Mouse (Mus musculus) fat pad, adult 2 months (tissue): ENCODE data around the gene Rfc1.

Source experiments
- DNase-seq: peaks from one replicate; pipeline ENCODE4 v3.0.0-alpha.2; 2011; ENCODE audit warnings: low read depth, low spot score; ENCODE audit errors: extremely low read depth

The Rfc1 gene

DNA sequence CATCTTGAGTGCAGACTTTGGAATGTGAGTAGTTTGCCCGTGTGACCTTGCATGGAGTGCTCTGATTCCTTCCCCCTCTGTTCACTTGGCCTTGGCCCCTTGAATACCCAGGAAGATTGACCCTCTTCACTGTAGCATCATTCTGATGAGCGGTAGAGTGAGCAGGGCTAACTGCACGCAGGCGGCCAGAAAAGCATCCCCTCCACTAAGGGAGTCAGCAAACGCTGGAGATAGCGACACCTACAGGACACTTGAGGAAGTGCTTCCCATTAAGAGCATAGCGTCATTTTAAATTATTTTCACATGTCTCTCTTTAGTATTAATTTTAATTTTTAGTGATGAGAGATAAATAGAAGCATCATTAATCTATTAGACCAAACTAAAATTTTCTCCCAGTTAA, 122.1 kb downstream of the Rfc1 start:
- no peak for DNase-seq
